Mouse (Mus musculus) kidney, postnatal 4 days (tissue): ENCODE data around the gene Cfap52.

Source experiments
- DNase-seq, 2 experiments: peaks; one replicate each; pipeline ENCODE4 v3.0.0; 2021; ENCODE audit warnings: mixed read lengths in 2 of 2

Cfap52 gene

GRCm38 (mm10) chr11:67965242-67965883 lies at the start of gene Cfap52:
Cfap52 (minus strand) TSS chr11:67965651.
- peak; percentile 92 to 94 for DNase-seq

GRCm38 (mm10) chr11:68012207-68012606 lies 46.8 kb upstream of the Cfap52 start:
- DNase-seq, result no peak

- DNase-seq, result no peak
Measured at GRCm38 (mm10) chr11:68009377-68009776, 43.9 kb upstream of the Cfap52 start.

DNA sequence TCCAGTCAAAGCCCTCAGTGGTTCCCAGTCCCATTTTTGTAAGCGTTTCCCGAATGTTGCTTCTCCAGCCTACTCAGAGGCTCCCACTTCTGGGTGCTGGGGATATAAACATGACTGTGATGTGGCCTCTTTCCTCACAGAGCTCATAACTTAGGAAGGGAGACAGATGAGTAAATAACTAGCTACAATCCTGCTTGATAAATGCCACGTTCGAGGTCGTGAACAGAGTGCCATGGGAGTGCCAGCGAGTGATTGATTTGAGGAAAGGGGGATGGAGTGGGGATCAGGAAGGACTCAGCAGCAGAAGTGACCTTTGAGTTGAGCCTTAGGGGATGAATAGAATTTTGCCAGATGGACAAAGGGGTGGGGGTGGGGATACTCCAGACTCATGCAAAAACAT lies 42.2 kb upstream of the Cfap52 start:
- no peak for DNase-seq

DNA sequence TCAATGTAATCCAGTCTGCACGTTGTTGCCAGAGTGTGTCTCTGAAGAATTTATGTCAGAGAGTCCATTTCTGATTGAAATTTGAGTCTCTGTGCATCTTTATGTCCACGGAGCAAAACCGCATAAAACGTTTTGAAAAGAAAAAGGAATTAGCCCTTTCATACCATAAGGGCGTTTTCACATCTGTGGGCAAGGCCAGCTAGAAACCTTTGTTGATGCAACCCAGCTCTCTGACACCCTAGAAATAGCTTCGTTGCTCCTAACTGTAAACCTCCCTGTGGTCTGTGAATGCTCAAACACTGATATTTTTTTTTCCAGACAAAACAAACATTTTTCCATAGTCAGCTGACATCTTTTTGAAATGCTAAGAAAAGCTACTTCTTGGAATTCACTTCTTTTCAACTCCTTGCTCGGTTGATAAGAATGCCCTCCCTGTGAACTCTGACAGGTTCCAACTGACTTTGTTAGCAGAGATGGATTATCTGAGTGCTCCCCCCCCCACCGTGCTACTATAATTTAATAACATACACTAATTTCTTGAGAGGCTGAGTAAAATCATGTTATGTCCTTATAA lies 40.9 kb upstream of the Cfap52 start:
- DNase-seq, result no peak

DNA sequence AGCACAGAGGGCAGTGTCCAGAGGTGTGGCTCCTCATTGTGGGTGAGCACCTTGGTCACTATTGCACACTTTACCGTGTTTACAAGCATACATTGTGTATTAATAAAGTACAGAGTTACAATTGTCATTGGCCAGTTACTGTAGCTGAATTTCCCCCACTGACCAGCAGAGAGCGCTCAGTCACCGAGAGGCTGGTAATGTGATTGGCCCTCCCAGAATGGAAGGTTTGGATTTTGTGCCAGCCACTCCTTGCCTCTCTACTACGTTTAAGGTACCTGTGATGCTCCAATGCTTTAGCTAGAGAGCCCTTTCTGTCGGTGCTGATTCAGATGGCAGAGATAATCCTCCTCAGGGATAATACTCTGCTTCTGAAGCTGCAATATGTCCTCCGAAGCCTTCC lies 38.7 kb upstream of the Cfap52 start:
- peak; percentile 83 to 84 for DNase-seq

DNA sequence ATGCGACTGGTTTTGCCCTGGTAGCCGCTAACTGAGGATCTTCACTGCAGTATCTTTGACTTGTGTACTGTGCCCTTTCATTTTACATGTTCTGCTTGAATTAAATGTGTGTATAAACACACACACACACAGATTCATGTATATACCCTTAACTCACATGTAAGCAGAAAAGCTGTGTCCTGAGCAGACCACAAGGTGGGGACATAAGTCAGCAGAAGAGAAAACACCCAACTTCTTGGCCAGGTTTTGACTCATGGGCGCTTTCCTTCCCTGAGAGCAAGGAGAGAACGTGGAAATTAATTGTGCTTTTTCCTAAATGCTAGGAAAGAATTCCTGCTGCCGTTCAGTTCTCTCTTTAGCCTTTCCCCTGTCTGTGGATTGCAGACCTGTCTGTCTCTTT lies 34.2 kb upstream of the Cfap52 start:
- DNase-seq, result peak in 1 of 2 experiments; percentile 24

GRCm38 (mm10) chr11:67998905-67999304 lies 33.5 kb upstream of the Cfap52 start:
- no peak for DNase-seq

DNA sequence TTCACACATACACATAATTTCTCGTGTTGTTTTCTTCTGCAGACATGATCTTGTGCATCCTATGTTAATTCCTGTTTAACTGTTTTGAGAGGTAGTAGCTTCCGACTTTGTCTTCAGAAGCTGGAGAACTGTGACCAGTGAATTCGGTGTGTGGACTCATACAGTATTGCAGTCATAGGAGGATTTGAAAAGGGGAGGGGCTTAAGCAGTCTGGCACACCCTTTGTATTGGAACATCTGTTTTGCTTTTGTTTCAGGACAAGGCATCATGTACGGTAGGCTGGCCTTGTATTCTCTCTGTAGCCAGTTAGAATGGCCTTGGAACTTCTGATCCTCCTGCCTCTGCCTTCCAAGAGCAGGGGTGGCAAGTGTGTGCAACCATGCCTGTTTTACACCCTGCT lies 30.5 kb upstream of the Cfap52 start:
- no peak for DNase-seq

DNA sequence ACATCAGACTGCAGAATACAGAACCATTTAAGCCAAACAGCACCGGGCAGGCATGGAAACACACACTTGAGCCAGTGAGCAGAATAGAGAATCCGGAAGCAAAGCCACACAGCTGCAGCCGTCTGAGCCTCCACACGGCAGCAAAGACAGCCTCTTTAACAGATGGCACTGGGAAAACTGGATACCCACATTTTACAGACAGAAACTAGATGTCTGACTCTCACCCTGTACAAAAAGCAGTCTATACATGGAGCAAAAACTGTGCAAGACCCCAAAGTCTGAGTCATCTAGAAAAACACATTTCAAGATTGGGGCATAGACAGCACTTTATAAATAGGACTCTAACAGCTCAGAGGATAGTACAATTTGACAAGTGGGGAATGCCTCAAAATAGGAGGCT lies 25.8 kb upstream of the Cfap52 start:
- no peak for DNase-seq

- DNase-seq, result no peak
Measured at GRCm38 (mm10) chr11:67983564-67983963, 18.1 kb upstream of the Cfap52 start.

DNA sequence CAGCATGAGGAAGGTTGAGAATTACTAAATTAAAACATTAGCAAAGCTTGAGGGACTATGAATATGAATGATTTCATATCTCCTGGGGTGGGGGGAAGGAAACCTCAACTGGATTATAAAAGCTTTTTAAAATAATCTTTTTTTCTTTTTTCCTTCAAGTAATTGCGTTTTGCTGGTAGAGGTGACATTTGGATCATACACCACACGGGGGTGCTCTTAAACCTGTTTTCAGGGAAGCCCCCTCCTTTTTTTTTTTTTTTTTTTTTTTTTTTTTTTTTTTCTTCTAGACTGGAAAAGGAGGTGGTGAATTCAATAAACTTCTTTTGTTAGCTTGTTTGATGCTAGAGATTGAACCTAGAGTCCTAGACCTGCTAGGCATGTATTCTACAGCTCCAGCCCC lies 9.8 kb upstream of the Cfap52 start:
- DNase-seq, result peak; percentile 57 to 68

DNA sequence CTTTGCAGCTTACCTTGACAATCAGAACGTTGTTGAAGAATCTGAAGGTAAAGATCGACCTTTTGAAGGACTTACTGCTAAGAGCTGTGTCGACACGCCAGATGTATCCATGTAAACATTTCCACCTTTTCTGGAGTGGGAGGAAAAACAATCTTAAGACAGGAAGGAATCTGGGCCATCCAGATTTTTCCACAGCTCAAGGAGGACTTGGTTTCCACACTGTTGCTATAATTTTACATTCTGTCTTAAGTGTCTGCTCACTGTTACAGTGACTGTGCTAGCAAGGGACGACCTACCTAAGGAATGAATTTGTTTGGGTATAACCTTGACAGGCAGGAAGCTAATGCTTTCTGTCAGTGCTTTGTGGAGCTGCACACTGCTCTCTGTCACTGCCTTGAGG lies 7.8 kb upstream of the Cfap52 start:
- no peak for DNase-seq

DNA sequence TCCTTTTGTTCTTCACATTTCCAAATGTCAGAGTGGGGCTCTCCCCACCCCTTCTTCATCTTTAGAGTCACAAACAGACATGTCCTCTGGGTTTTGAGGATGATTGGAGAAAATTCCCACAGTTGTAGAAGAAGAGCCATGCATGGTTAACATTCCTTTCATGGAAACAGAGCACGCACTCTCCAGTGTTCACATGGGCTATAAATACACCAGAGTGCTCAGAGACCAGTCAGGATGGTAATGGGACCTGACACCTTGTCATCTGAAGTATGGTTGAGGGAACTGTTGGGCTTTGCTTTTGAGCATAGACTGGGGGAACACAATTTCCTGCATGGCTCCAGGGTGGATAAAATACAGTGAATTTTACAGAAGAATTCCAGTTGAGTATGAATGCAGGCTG lies 7.2 kb upstream of the Cfap52 start:
- DNase-seq, result no peak

- no peak for DNase-seq
Measured at GRCm38 (mm10) chr11:67967831-67968230, 2.4 kb upstream of the Cfap52 start.

- DNase-seq, result peak; percentile 99
Measured at GRCm38 (mm10) chr11:67965905-67966878, 741 bp upstream of the Cfap52 start, which contains the start of gene Stx8. Stx8 (plus strand) TSS chr11:67966193.

DNA sequence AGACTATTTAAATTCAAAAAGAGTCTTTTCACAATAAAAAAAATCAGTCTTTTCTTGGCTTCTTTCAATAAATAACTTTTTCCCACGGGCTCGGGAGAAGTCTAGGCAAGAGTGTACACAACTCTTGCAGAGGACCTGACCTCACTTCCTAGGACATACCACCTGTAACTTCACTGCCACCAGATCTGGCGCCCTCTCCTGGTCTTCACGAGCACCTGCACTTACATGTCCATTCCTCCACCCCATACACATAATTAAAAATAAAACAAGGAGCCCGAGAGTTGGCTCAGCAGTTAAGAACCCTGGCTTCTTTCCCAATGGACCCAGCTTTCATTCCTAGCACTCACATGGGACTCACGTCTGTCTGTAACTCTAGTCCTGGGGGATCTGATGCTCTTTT lies 1.3 kb downstream of the Cfap52 start:
- DNase-seq, result no peak

DNA sequence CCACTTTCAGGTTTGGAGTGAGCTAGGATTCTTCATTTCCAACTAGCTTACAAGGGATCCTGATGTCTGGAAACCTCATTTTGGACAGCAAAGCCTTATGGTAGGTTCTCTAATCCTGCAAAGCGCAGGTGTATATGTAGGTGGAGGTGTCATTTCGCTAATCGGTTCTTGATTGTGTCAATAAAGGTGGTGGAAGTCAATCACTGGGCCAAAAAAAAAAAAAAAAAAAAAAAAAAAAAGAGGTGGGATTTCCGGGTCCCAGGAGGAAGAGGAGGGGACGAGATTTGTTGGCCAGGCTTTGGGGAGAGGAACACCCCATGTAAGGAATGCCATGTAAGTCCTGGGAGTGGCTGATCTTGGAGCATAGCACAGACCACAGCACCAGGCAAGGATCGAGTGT lies 11.0 kb downstream of the Cfap52 start:
- no peak for DNase-seq

DNA sequence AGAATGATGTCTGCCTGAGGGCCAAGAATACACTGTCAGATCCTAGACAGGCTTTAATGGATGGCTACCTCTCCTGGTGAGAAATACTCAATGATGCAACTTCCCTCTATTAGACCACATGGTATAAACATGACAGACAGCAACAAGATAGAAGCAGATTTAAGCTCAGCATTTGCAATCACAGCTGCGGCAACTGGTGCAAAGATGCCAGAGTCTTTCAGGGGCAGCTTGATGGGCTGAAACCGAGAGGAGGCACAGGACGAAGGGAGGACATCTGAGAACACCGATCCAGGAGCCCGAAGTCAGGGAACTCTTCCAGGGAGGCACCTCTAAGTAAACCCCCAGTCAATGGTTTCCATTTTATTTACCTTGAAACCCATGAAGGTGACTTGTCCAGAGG lies 11.8 kb downstream of the Cfap52 start:
- no peak for DNase-seq

- no peak for DNase-seq
Measured at GRCm38 (mm10) chr11:67949475-67949874, 16.0 kb downstream of the Cfap52 start.

- DNase-seq, result peak; percentile 40 to 52
Measured at GRCm38 (mm10) chr11:67948229-67948628, 17.2 kb downstream of the Cfap52 start.

GRCm38 (mm10) chr11:67932156-67932555 lies 33.3 kb downstream of the Cfap52 start:
- DNase-seq, result no peak

- DNase-seq, result no peak
Measured at GRCm38 (mm10) chr11:67926348-67927055, 38.9 kb downstream of the Cfap52 start.
